Mouse (Mus musculus): Measurements from ENCODE around the gene Lipn. TPM values are rescaled to one million over a fixed set of nuclear protein-coding genes. Genes with fewer than 3 reads are reported as not detected.

The Lipn gene
- total RNA-seq (2021), result not detected
- long read RNA-seq, experiment 1, result 0 reads
- long read RNA-seq, experiment 2, result 0 reads

GRCm38 (mm10) chr19:34066779-34067472, at the start of gene Lipn:
Gene Lipn (plus strand): TSS chr19:34067358.
- DNase-seq (ENCODE audit: low spot score in 2 of 2), result no peak

DNA sequence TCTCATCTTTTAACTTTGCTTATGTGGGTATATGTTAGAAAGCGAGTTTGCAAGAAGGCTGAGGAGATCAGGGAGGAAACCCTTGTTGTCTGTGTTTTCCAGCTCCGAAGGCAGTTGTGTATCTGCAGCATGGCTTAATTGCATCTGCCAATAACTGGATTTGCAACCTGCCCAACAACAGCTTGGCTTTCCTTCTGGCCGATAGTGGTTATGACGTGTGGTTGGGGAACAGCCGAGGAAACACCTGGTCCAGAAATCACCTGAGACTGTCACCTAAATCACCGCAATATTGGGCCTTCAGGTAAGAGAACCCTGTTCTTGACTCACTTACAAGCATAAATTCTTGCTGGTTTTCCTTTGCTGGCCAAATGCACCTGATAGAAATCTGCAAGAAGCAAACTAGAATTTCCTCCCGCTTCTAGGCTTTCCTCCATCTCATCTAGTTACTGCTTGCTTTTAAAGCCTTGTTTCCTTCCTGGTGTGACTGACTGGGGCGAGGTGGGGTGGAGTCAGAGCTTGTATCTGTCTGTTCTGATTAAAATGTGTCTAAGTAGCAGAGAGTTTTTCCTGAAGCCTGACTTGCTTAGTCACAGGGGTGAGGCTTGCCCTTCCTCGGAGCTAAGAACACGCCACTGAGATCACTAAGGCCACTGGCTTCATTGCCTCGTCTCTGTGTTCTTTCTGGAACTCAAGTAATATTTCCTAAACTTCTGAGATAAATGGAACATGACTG, 45.6 kb upstream of the Lipn start:
- DNase-seq (ENCODE audit: low spot score in 2 of 2), result no peak

GRCm38 (mm10) chr19:34022759-34023158, 44.4 kb upstream of the Lipn start:
- DNase-seq (ENCODE audit: low spot score in 2 of 2), result no peak

DNA sequence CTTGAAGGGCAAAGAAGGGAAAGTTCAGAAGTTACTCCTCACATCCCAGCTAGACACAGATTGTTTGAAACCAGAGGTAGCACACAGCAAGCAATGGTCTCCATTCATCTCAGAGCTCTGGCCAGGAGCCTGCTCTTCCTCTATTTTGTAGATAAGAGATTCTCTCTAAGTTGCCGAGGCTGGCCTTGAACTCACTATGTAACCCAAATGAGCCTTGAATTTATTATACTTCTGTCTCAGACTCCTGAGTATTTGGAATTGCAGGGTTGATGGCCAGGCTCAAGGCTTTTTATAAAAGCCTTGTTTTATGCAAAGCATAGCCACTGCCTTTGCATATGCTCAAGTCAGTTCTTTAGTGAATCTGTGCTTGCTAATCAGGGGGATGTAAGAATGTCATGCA, 27.4 kb upstream of the Lipn start:
- DNase-seq (ENCODE audit: low spot score in 2 of 2), result no peak

GRCm38 (mm10) chr19:34043008-34043407, 24.1 kb upstream of the Lipn start:
- DNase-seq (ENCODE audit: low spot score in 2 of 2), result no peak

GRCm38 (mm10) chr19:34049371-34050039, 17.7 kb upstream of the Lipn start:
- DNase-seq (ENCODE audit: low spot score in 2 of 2), result no peak

GRCm38 (mm10) chr19:34051502-34051901, 15.7 kb upstream of the Lipn start:
- DNase-seq (ENCODE audit: low spot score in 2 of 2), result no peak

- DNase-seq (ENCODE audit: low spot score in 2 of 2), result no peak
Observed at GRCm38 (mm10) chr19:34063547-34063946, 3.6 kb upstream of the Lipn start.

DNA sequence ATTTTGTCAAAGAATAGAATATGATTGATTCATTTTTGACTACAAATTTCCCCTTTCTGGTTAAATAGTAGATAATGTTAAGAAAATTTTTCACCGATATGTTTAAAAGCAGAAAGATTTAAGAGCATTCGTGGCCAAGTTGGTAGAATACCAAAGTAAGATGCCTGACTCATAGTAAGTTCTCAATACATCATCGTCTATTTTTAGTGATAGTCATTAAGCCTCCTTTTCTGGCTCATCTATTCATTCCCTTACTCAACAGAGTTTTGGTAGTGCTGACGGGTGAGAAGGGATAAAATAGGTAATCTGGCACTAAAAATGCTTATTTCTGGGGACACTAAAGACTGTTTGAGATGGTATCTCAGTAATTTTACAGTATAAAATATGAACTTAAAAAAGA, 3.1 kb upstream of the Lipn start:
- DNase-seq (ENCODE audit: low spot score in 2 of 2), result no peak

DNA sequence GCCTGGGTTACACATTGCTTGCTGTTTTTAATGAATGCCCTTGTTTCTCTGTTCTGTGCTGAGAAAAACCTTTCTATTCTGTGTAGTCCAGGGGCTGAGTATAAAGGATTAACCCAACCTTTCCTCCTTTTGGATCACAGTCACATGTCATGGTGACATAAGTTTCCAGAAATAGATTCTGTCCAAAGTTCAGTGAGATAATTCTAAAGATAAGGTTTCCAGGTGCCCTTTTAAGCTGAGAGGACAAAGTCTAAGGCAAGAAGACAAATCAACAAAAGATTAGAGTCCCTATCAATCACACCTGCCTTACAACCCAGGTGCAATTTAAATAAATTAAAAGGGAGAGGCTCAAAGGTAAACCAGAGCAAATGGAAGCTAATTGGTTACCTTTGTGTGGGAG, 7.1 kb downstream of the Lipn start:
- no peak for DNase-seq (ENCODE audit: low spot score in 2 of 2)

DNA sequence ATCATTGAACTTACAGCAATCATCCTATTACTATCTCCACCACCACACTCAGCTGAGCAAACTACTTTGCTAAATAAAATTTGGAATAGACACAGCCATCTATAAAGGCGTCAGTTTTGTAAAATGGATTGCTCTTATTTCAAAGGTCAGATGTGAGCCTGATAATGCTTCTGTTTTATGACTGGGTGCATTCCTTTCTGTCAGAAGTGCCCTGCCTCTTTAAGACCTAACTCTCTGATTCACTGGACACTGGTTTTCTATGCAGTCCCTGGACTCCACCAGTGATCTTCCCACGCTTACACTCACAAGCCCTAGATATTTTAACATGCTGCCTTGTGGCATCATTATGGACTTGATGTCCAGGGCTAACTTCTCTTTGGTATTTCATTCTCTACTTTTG, 11.0 kb downstream of the Lipn start:
- no peak for DNase-seq (ENCODE audit: low spot score in 2 of 2)

DNA sequence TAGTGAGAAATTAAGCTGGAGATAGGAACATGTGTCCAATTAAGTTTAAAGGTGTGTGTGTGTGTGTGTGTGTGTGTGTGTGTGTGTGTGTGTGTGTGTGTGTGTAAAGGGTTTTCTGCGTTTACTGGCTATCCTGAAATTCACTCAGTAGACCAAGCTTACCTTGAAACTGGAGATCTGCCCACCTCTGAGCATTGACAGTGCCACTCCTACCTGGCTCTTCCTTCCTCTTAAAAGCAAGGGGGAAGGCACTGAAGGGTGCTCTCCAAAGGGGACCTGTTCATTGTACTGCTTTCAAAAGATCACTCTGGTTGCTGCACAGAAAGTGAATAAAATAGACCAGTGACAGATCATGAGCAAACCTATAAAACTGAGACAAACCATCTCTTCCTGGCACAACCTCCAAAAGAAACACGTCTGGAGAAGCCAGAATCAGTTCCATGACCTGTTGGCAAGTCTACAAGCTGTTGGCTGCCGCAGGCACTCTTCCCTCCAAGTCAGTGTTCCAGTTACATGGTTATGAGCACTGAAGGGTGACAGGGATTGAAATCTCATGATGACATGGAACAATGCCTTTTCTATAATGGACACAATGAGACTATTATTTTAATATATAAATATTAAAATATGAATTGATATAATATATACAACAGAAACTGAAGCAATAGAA, 22.0 kb downstream of the Lipn start:
- DNase-seq (ENCODE audit: low spot score in 2 of 2), result no peak

DNA sequence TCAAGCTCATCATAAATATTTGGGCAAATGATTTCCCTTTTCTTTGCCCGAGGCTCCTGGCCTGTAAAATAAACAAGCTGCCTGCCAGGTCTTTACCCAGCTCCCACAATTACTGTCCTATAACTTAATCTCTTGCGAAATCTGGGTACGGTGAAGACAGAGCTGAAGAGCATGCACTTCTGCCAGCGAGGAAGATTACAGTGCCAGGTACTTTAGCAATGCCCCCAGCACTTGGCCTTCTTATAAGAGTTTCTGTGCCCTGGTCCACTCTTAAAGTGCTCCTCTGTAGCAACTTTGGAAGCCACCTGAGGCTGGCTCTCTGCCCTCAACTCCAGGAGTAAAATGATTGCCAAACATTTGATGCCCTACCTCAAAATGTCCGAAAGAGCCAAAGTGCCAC, 28.2 kb downstream of the Lipn start:
- no peak for DNase-seq (ENCODE audit: low spot score in 2 of 2)

- DNase-seq (ENCODE audit: low spot score in 2 of 2), result peak in 1 of 2 experiments; percentile 3
Observed at GRCm38 (mm10) chr19:34096228-34096627, 29.1 kb downstream of the Lipn start.

DNA sequence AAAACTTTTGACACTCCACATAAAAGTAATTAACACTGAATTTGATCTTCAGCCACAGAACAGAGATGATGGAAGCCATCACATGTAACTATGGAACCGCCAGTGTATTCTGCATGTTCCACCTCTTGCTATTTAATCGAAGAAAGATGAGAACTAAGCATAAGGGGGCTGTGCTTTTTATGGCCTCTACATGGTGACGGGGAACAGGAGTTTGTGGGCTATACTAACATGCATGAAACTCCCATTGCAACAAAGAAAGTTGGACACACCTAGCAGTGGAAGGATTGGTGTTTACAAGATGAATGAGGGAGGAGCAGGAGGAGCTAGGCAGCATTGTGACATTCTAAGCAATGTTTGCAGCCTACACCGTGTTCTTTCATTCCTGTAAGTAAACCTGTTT, 33.5 kb downstream of the Lipn start, which contains the start of gene Lipm:
Gene Lipm (plus strand): TSS at position 301 of the 400 bp plus-strand sequence.
- no peak for DNase-seq (ENCODE audit: low spot score in 2 of 2)

DNA sequence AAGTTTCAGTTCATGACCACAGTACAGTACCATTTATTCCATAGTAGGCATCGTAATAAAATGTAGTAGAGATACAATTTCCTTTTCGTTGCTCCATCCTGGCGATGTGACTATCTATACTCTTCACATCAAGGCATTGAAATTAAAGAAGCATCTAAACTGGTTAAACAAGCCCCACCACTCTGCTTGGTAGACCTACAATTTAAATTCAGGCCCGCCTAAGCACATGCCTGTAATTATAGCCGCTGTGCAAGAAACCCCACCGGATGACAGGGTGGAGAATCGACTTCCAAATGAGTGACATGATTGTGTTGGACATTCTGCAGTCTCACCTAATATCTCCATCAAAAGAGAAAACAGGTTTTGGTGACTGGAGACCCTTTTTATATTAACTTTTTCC, 34.7 kb downstream of the Lipn start:
- DNase-seq (ENCODE audit: low spot score in 2 of 2), result no peak

DNA sequence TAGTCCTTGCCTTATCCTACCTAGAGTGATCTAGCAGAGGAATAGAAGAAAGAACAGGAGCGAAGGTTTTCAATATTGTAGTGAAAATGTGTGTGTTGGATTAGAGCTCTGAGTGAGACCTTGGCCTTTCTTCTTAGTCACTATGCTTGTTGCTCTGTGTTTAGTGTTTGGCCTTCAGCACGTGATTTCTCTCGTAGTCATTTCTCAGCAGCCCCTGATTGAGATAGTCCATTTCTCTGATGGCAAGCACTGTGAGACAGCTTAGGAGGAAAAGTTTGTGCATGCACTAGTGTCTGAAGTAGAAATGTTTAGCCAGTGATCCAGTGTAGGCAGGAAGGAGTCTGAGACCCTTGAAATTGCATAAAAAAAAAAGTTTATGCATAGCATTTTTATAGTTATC, 37.7 kb downstream of the Lipn start:
- no peak for DNase-seq (ENCODE audit: low spot score in 2 of 2)

- no peak for DNase-seq (ENCODE audit: low spot score in 2 of 2)
Observed at GRCm38 (mm10) chr19:34119102-34119501, 51.9 kb downstream of the Lipn start.

- no peak for DNase-seq (ENCODE audit: low spot score in 2 of 2)
Observed at GRCm38 (mm10) chr19:34119653-34120052, 52.5 kb downstream of the Lipn start.

DNA sequence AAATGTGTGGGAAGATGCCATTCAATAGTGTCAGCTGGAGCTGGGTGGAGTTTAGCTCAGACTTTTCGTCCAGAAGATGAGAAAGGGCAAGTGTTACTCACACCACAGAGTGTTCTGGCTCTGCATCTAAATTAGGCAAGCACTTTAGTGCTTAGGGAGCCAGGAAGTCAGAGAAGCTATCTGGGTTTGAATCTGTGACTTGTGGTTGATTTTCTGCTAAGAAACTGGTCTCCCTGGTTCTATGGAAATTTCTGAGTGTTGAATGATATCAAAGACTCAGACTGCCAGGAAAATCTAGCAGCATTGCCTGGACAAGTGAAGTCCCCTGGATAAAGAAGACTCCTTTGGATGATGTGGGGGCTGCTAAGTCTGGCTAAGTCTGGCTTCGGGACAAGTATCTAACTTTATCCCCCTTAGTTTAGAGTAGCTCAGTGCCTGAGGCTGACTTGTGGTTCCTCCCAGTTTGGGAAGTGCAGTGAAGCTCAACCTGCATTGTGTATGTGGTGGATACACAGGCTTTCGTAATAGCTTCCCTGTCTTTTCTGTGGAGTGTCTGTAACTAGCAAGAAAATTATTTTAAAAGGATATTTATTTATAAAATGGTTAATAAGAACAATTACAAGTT, 53.1 kb downstream of the Lipn start:
- no peak for DNase-seq (ENCODE audit: low spot score in 2 of 2)

Measured in layer of hippocampus, postnatal 14 days (tissue).